Mouse (Mus musculus) stomach, postnatal 0 days (tissue): ENCODE measurements around the gene 1110059E24Rik.

Experiments used
- CTCF ChIP-seq: IDR thresholded peaks from 2 replicates; pipeline ENCODE4 v1.5.1; 2016; ENCODE audit warnings: antibody characterized with exemption, low read depth, mild to moderate bottlenecking, moderate library complexity
- EP300 ChIP-seq: optimal IDR thresholded peaks from 2 replicates; pipeline ENCODE3; 2016; ENCODE audit warnings: antibody characterized with exemption

DNA sequence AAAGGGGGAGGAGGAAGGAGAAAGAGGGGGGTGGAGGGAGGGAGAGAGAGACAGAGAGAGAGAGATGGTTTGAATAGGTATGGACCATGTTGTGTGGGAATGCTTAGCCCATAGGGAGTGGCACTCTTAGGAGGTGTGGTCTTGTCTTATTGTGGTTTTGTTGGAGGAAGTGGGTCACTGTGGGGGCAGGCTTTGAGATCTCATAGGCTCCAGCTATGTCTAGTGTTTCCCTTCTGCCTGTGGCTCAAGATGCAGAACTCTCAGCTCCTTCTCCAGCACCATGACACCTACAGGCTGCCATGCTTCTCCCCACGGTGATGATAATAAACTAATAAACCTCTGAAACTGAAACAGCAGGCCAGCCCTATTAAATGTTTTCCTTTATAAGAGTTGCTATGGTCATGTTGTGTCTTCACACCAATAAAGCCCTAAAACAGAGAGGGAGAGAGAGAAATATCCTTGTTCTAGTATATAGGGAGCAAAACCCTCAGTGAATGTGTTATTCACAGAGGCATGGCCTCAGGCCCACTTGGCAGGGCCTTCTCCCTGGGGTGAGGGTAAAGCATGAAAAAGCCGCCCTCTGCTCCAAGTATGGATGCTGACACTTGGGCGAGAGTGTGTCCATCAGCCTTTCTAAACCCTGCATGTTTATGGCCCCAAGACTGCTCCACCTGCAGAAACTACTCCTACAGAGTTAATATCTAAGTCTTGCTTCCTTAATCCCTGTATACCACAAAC, 29.2 kb downstream of the 1110059E24Rik start:
- no peak for TF ChIP-seq EP300
- TF ChIP-seq CTCF: no peak
